In genomic region chr16:46397945-46398344, GRCm38 (mm10) we compare ENCODE assay signal across 16 mouse cellular contexts.
"Had no signal": no experiment of that assay in that cellular context is flagged by ENCODE, and none has a peak within 500 bp of the region (broad histone marks: within the 10 kb centered on the region; RNA-seq: fewer than 3 reads in every experiment).

No protein-coding gene starts in this region.

- H3K4me1 ChIP-seq: neural tube, embryonic 13.5 days; neural tube, embryonic 15.5 days; stomach, embryonic 15.5 days had no signal

- H3K9me3 ChIP-seq: neural tube, embryonic 13.5 days; neural tube, embryonic 15.5 days; stomach, embryonic 15.5 days had no signal

- H3K4me3 ChIP-seq: neural tube, embryonic 13.5 days; neural tube, embryonic 15.5 days; stomach, embryonic 15.5 days had no signal

- H3K27me3 ChIP-seq: neural tube, embryonic 13.5 days; neural tube, embryonic 15.5 days; stomach, embryonic 15.5 days had no signal

- DNase-seq: retina, postnatal 1 day; right cerebral cortex, adult 18-20 months; right cerebral cortex, postnatal 14 days; right cerebral cortex, postnatal 25 days; right cerebral cortex, postnatal 4 days; spleen, adult 18-20 months; thymus, adult 18-20 months; thymus, adult 2 months; thymus, postnatal 14 days; thymus, postnatal 25 days; thymus, postnatal 36 days; thymus, postnatal 4 days had no signal

- H3K9ac ChIP-seq: neural tube, embryonic 13.5 days; neural tube, embryonic 15.5 days; stomach, embryonic 15.5 days had no signal

- H3K36me3 ChIP-seq: stomach, embryonic 15.5 days had no signal

- H3K4me2 ChIP-seq: neural tube, embryonic 13.5 days; neural tube, embryonic 15.5 days; stomach, embryonic 15.5 days had no signal

- H3K27ac ChIP-seq: neural tube, embryonic 13.5 days; neural tube, embryonic 15.5 days; stomach, embryonic 15.5 days; stomach, postnatal 0 days had no signal
